Comparison of ENCODE assay signal across 8 mouse cellular contexts in the genomic region with DNA sequence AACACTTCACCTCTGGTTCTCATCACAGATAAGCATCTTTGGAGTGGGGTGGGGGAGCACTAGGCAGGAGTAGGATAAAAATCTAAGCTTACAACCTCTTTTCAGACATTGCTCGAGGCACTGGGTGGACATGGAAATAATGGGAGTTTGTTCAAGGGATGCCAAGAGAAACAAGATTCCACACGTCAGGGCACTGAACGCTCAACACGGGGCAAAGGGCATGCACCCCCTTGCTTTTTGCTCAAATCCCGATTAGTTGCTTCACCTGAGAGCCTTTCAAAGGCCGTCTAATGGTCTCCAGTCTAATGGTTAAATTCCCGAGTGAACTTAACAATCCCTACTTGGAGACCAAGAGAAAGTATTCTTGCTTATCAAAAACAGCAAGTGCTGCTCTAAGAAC. TPM values are rescaled to one million over a fixed set of nuclear protein-coding genes. Genes with fewer than 3 reads are reported as not detected.
DNase-seq lines count a peak whose midpoint lies in the region; ATAC-seq and TF ChIP-seq lines count a peak whose summit lies in the region.

No protein-coding gene starts in this region.

- peaks cover 13% of the 10 kb centered on the region for H3K4me1 ChIP-seq in kidney, embryonic 14.5 days (ENCODE audit: control insufficient read depth, insufficient read depth, low read length)
- peaks cover 2% of the 10 kb centered on the region; the same call in 1 of the 2 replicates for H3K4me1 ChIP-seq in bone marrow, adult 2 months (ENCODE audit: control insufficient read depth, insufficient read depth, low read length)
- H3K4me1 ChIP-seq in hindbrain, embryonic 14.5 days (replicated peaks; ENCODE audit: control insufficient read depth, insufficient read depth, low read length): peaks cover 24% of the 10 kb centered on the region
- H3K4me1 ChIP-seq in midbrain, embryonic 14.5 days (ENCODE audit: control insufficient read depth, insufficient read depth, low read length): peaks cover 24% of the 10 kb centered on the region

- no peak for TF ChIP-seq CTCF in bone marrow, adult 2 months (IDR thresholded peaks at IDR 0.05; ENCODE audit: control insufficient read depth, insufficient read depth, low read length)

- H3K27me3 ChIP-seq in kidney, embryonic 14.5 days (ENCODE audit: control insufficient read depth, insufficient read depth, low read length): no peaks in the 10 kb centered on the region
- no peaks in the 10 kb centered on the region for H3K27me3 ChIP-seq in hindbrain, embryonic 14.5 days (ENCODE audit: control insufficient read depth, insufficient read depth, low read length)
- no peaks in the 10 kb centered on the region for H3K27me3 ChIP-seq in midbrain, embryonic 14.5 days (ENCODE audit: control insufficient read depth, insufficient read depth, low read length)

- peak overlapping the region; percentile 88 for H3K4me2 ChIP-seq in kidney, embryonic 14.5 days (replicated peaks; ENCODE audit: low read depth, low read length)
- H3K4me2 ChIP-seq in hindbrain, embryonic 14.5 days (replicated peaks): peak overlapping the region; percentile 87
- H3K4me2 ChIP-seq in midbrain, embryonic 14.5 days (ENCODE audit: low read length): peak overlapping the region; percentile 92

- H3K9me3 ChIP-seq in kidney, embryonic 14.5 days (ENCODE audit: control insufficient read depth, low read length): no peaks in the 10 kb centered on the region
- no peaks in the 10 kb centered on the region for H3K9me3 ChIP-seq in hindbrain, embryonic 14.5 days (ENCODE audit: control insufficient read depth, low read length)
- no peaks in the 10 kb centered on the region for H3K9me3 ChIP-seq in midbrain, embryonic 14.5 days (ENCODE audit: control insufficient read depth, low read length)

- peak overlapping the region; percentile 99 for H3K4me3 ChIP-seq in kidney, embryonic 14.5 days (ENCODE audit: low read length)
- peak overlapping the region; percentile 83 for H3K4me3 ChIP-seq in bone marrow, adult 2 months (replicated peaks; ENCODE audit: control insufficient read depth, low read depth, low read length)
- H3K4me3 ChIP-seq in hindbrain, embryonic 14.5 days (replicated peaks; ENCODE audit: low read length): peak overlapping the region; percentile 91
- H3K4me3 ChIP-seq in midbrain, embryonic 14.5 days (replicated peaks; ENCODE audit: low read depth, low read length): peak overlapping the region; percentile 79

- 9% methylated on average over 7 of the region's 7 CpGs for WGBS in kidney, embryonic 14.5 days
- WGBS in bone marrow, adult 2 months: 23% methylated on average over 7 of the region's 7 CpGs
- 30% methylated on average over 7 of the region's 7 CpGs for WGBS in hindbrain, embryonic 14.5 days
- 27% methylated on average over 7 of the region's 7 CpGs for WGBS in midbrain, embryonic 14.5 days

- no peaks in the 10 kb centered on the region for H3K36me3 ChIP-seq in kidney, embryonic 14.5 days (ENCODE audit: control insufficient read depth, insufficient read depth, low read length)
- no peaks in the 10 kb centered on the region for H3K36me3 ChIP-seq in hindbrain, embryonic 14.5 days (replicated peaks; ENCODE audit: control insufficient read depth, insufficient read depth)
- H3K36me3 ChIP-seq in midbrain, embryonic 14.5 days (ENCODE audit: control insufficient read depth, insufficient read depth, low read length): no peaks in the 10 kb centered on the region

- no peak overlapping the region for H3K27ac ChIP-seq in kidney, embryonic 14.5 days (ENCODE audit: low read depth, low read length)
- H3K27ac ChIP-seq in bone marrow, adult 2 months (ENCODE audit: control insufficient read depth, insufficient read depth, low read depth, low read length, poor library complexity): peak overlapping the region; percentile 85; the same call in 1 of the 2 replicates
- no peak overlapping the region for H3K27ac ChIP-seq in hindbrain, embryonic 14.5 days
- no peak overlapping the region for H3K27ac ChIP-seq in midbrain, embryonic 14.5 days (replicated peaks; ENCODE audit: low read depth, low read length)

- no peak for DNase-seq in kidney, postnatal 14 days
- DNase-seq in hindbrain, embryonic 14.5 days (ENCODE audit: low spot score): no peak
- DNase-seq in midbrain, embryonic 14.5 days: no peak
- no peak for DNase-seq in retina, postnatal 1 day
- no peak for DNase-seq in cerebellum, adult 9-11 months
- no peak for DNase-seq in right cerebral cortex, adult 18-20 months

- TF ChIP-seq POLR2A in bone marrow, adult 2 months (IDR thresholded peaks at IDR 0.05; ENCODE audit: borderline replicate concordance, control insufficient read depth, low read depth, low read length): no peak

- peak overlapping the region; percentile 98 for H3K9ac ChIP-seq in kidney, embryonic 14.5 days (ENCODE audit: low read depth, low read length)
- peak overlapping the region; percentile 88 for H3K9ac ChIP-seq in hindbrain, embryonic 14.5 days
- peak overlapping the region; percentile 85 for H3K9ac ChIP-seq in midbrain, embryonic 14.5 days (replicated peaks; ENCODE audit: low read length)

- no peak for ATAC-seq in kidney, embryonic 14.5 days (ENCODE audit: low FRiP score, low TSS enrichment)
- no peak for ATAC-seq in hindbrain, embryonic 14.5 days (ENCODE audit: low FRiP score)
- ATAC-seq in midbrain, embryonic 14.5 days (ENCODE audit: low FRiP score, low TSS enrichment): no peak

RNA-seq across cellular contexts. Expression of gene D17Wsu92e, which starts 1.4 kb away (rescaled TPM):
- 15.3 and 21.6 TPM in 2 replicates for polyA plus RNA-seq in kidney, embryonic 14.5 days (2014; fragmentation: Nextera tagmentation; extraction: Ambion mirVana)
- 67.3 and 80.9 TPM in 2 replicates for polyA plus RNA-seq in bone marrow, adult 2 months (2011; ENCODE audit: insufficient read depth, insufficient read length, low replicate concordance, missing spikeins)
- 11.1 and 12.2 TPM in 2 replicates for polyA plus RNA-seq in hindbrain, embryonic 14.5 days (2014; fragmentation: Nextera tagmentation; extraction: Ambion mirVana)
- polyA plus RNA-seq in midbrain, embryonic 14.5 days (2014; fragmentation: Nextera tagmentation; extraction: Ambion mirVana): 11.7 and 12.9 TPM in 2 replicates

RNA-seq across cellular contexts. Expression of gene Snrpc, which starts 18.9 kb away (rescaled TPM):
- 349 and 425 TPM in 2 replicates for polyA plus RNA-seq in kidney, embryonic 14.5 days (2014; fragmentation: Nextera tagmentation; extraction: Ambion mirVana)
- polyA plus RNA-seq in bone marrow, adult 2 months (2011; ENCODE audit: insufficient read depth, insufficient read length, low replicate concordance, missing spikeins): 49.4 and 74.7 TPM in 2 replicates
- polyA plus RNA-seq in hindbrain, embryonic 14.5 days (2014; fragmentation: Nextera tagmentation; extraction: Ambion mirVana): 202 and 223 TPM in 2 replicates
- 240 and 274 TPM in 2 replicates for polyA plus RNA-seq in midbrain, embryonic 14.5 days (2014; fragmentation: Nextera tagmentation; extraction: Ambion mirVana)

RNA-seq across cellular contexts. Expression of gene Uhrf1bp1, which starts 37.2 kb away (rescaled TPM):
- polyA plus RNA-seq in kidney, embryonic 14.5 days (2014; fragmentation: Nextera tagmentation; extraction: Ambion mirVana): 6.2 and 7.4 TPM in 2 replicates
- polyA plus RNA-seq in bone marrow, adult 2 months (2011; ENCODE audit: insufficient read depth, insufficient read length, low replicate concordance, missing spikeins): 5.9 and 7.9 TPM in 2 replicates
- 8.2 and 8.9 TPM in 2 replicates for polyA plus RNA-seq in hindbrain, embryonic 14.5 days (2014; fragmentation: Nextera tagmentation; extraction: Ambion mirVana)
- polyA plus RNA-seq in midbrain, embryonic 14.5 days (2014; fragmentation: Nextera tagmentation; extraction: Ambion mirVana): 6.6 and 9.3 TPM in 2 replicates
